Mouse (Mus musculus) CH12.LX (cell line): Measurements from ENCODE around the gene Man1a2. TPM values are rescaled to one million over a fixed set of nuclear protein-coding genes. Genes with fewer than 3 reads are reported as not detected.

Source experiments
- DNase-seq: peaks from one replicate; pipeline ENCODE4 v3.0.0-alpha.2; 2013; ENCODE audit errors: extremely low read depth
- H3K27ac ChIP-seq: 2 replicates; pipeline ENCODE4 v1.5.1; 2012; ENCODE audit warnings: low read depth, mild to moderate bottlenecking, control low read depth, moderate library complexity; ENCODE audit not compliant: insufficient read depth
- H3K27me3 ChIP-seq: replicated peaks from 2 replicates; pipeline ENCODE3; 2012; ENCODE audit warnings: inconsistent platforms
- H3K36me3 ChIP-seq, 2 experiments: replicated peaks in 1 of 2; 2 replicates each; pipeline versions ENCODE3 to v1.6.1; 2012; ENCODE audit warnings: inconsistent platforms in 1 of 2, low read length in 1 of 2, mild to moderate bottlenecking in 1 of 2, mixed read lengths in 1 of 2, moderate library complexity in 1 of 2; ENCODE audit not compliant: control insufficient read depth in 1 of 2, insufficient read depth in 1 of 2
- H3K4me1 ChIP-seq, 2 experiments: 2 replicates each; pipeline ENCODE4 v1.6.1; 2012; ENCODE audit warnings: inconsistent platforms in 1 of 2, moderate library complexity in 1 of 2; ENCODE audit not compliant: insufficient read depth in 2 of 2, control insufficient read depth in 1 of 2
- H3K4me2 ChIP-seq: 2 replicates; pipeline ENCODE4 v1.6.1; 2012; ENCODE audit warnings: low read depth, mild to moderate bottlenecking, control low read depth; ENCODE audit not compliant: poor library complexity, insufficient read depth, severe bottlenecking
- H3K4me3 ChIP-seq, 3 experiments: fragments of 150-350 bp in 1 of 3; sonication (generic) in 1 of 3; replicated peaks in 1 of 3; 2 replicates each; pipeline versions ENCODE3 to v1.5.1; 2011 to 2012; ENCODE audit warnings: low read depth in 2 of 3, low read length in 2 of 3, mild to moderate bottlenecking in 2 of 3, moderate library complexity in 2 of 3, control low read depth in 1 of 3, improper control_type of control experiment in 1 of 3, inconsistent platforms in 1 of 3, mixed read lengths in 1 of 3; ENCODE audit not compliant: poor library complexity in 1 of 3
- H3K79me2 ChIP-seq: replicated peaks from 2 replicates; pipeline ENCODE4 v1.6.1; 2012; ENCODE audit warnings: mild to moderate bottlenecking, moderate library complexity; ENCODE audit not compliant: control insufficient read depth, poor library complexity, insufficient read depth, severe bottlenecking; ENCODE audit errors: extremely low read depth
- H3K9ac ChIP-seq: 2 replicates; pipeline ENCODE4 v1.6.1; 2012; ENCODE audit warnings: low read depth, mild to moderate bottlenecking, control low read depth, moderate library complexity; ENCODE audit not compliant: insufficient read depth
- H3K9me3 ChIP-seq: replicated peaks from 2 replicates; pipeline ENCODE3; 2012; ENCODE audit warnings: low read length, inconsistent platforms, mixed read lengths
- BHLHE40 ChIP-seq: IDR thresholded peaks from 2 replicates; pipeline ENCODE4 v1.6.1; 2011; ENCODE audit warnings: mild to moderate bottlenecking, low read depth, low read length, improper control_type of control experiment
- CHD2 ChIP-seq: IDR thresholded peaks from 2 replicates; pipeline ENCODE4 v1.6.1; 2011; ENCODE audit warnings: low read length, improper control_type of control experiment
- CTCF ChIP-seq, 2 experiments: IDR thresholded peaks in 1 of 2; conservative IDR thresholded peaks in 1 of 2; 2 replicates each; pipeline ENCODE4 v1.5.1; 2011 to 2012; ENCODE audit warnings: low read depth in 2 of 2, low read length in 2 of 2, improper control_type of control experiment in 1 of 2, inconsistent platforms in 1 of 2, mild to moderate bottlenecking in 1 of 2, moderate library complexity in 1 of 2
- EP300 ChIP-seq: IDR thresholded peaks from 2 replicates; pipeline ENCODE4 v1.6.1; 2011; ENCODE audit warnings: low read length, improper control_type of control experiment
- ETS1 ChIP-seq: conservative IDR thresholded peaks from 2 replicates; pipeline ENCODE4 v1.6.1; 2012; ENCODE audit warnings: low read depth, mild to moderate bottlenecking, inconsistent platforms, low read length, improper control_type of control experiment, moderate library complexity
- HCFC1 ChIP-seq: IDR thresholded peaks from 2 replicates; pipeline ENCODE4 v1.6.1; 2012; ENCODE audit warnings: low read depth, mild to moderate bottlenecking, inconsistent platforms, low read length, improper control_type of control experiment
- IRF4 ChIP-seq: IDR thresholded peaks from 2 replicates; pipeline ENCODE4 v1.6.1; 2014; ENCODE audit warnings: low read depth, mild to moderate bottlenecking, inconsistent platforms, low read length, improper control_type of control experiment
- JUN ChIP-seq: IDR thresholded peaks from 2 replicates; pipeline ENCODE4 v1.6.1; 2011; ENCODE audit warnings: low read depth, mild to moderate bottlenecking, low read length, improper control_type of control experiment, moderate library complexity; ENCODE audit not compliant: insufficient read depth
- JUND ChIP-seq: conservative IDR thresholded peaks from 2 replicates; pipeline ENCODE4 v1.6.1; 2011; ENCODE audit warnings: low read depth, low read length, improper control_type of control experiment
- MAFK ChIP-seq: IDR thresholded peaks from 2 replicates; pipeline ENCODE4 v1.6.1; 2011; ENCODE audit warnings: low read length, improper control_type of control experiment; ENCODE audit not compliant: insufficient replicate concordance
- MAZ ChIP-seq: IDR thresholded peaks from 2 replicates; pipeline ENCODE4 v1.6.1; 2012; ENCODE audit warnings: low read depth, mild to moderate bottlenecking, inconsistent platforms, low read length, improper control_type of control experiment, moderate library complexity
- MXI1 ChIP-seq: IDR thresholded peaks from 2 replicates; pipeline ENCODE4 v1.6.1; 2011; ENCODE audit warnings: mild to moderate bottlenecking, low read depth, low read length, improper control_type of control experiment
- MYC ChIP-seq: IDR thresholded peaks from 2 replicates; pipeline ENCODE4 v1.6.1; 2011; ENCODE audit warnings: low read depth, mild to moderate bottlenecking, improper control_type of control experiment, low read length
- NELFE ChIP-seq: IDR thresholded peaks from 2 replicates; pipeline ENCODE4 v1.6.1; 2011; ENCODE audit warnings: low read depth, low read length, improper control_type of control experiment
- RAD21 ChIP-seq: IDR thresholded peaks from 2 replicates; pipeline ENCODE4 v1.6.1; 2011; ENCODE audit warnings: low read depth, mild to moderate bottlenecking, low read length, improper control_type of control experiment, moderate library complexity
- SIN3A ChIP-seq: IDR thresholded peaks from 2 replicates; pipeline ENCODE4 v1.6.1; 2012; ENCODE audit warnings: low read length, improper control_type of control experiment, inconsistent platforms
- TCF12 ChIP-seq: IDR thresholded peaks from 2 replicates; pipeline ENCODE4 v1.6.1; 2014; ENCODE audit warnings: low read depth, mild to moderate bottlenecking, inconsistent platforms, low read length, improper control_type of control experiment
- UBTF ChIP-seq: IDR thresholded peaks from 2 replicates; pipeline ENCODE4 v1.6.1; 2012; ENCODE audit warnings: low read depth, mild to moderate bottlenecking, inconsistent platforms, low read length, improper control_type of control experiment, moderate library complexity
- USF2 ChIP-seq: conservative IDR thresholded peaks from 2 replicates; pipeline ENCODE4 v1.6.1; 2011; ENCODE audit warnings: low read depth, low read length, improper control_type of control experiment
- ZC3H11A ChIP-seq: IDR thresholded peaks from 2 replicates; pipeline ENCODE4 v1.6.1; 2012; ENCODE audit warnings: low read depth, mild to moderate bottlenecking, inconsistent platforms, low read length, improper control_type of control experiment
- ZKSCAN1 ChIP-seq: IDR thresholded peaks from 2 replicates; pipeline ENCODE4 v1.6.1; 2012; ENCODE audit warnings: low read depth, inconsistent platforms, low read length, improper control_type of control experiment, borderline replicate concordance
- dilution Hi-C: fragments of 300-500 bp; cut with MboI; formaldehyde crosslinking; loops from 2 replicates; pipeline ENCODE4 v1.14.3; 2020; ENCODE audit warnings: low sequenced_read_pairs; ENCODE audit not compliant: extremely low pct_unique_long_range_greater_than_20kb, extremely low pct_ligation_motif_present
- in situ Hi-C: fragments of 300-500 bp; cut with MboI; formaldehyde crosslinking; loops from 3 replicates; pipeline ENCODE4 v1.14.3; 2019; ENCODE audit warnings: low sequenced_read_pairs, low pct_ligation_motif_present, low pct_unique_long_range_greater_than_20kb, mixed read lengths
- polyA plus RNA-seq: library from polyadenylated mRNA; unstranded; fragments of >175 nt; gene quantifications from 2 replicates; pipeline ENCODE4 v1.2.1, GENCODE M21; 2012; ENCODE audit warnings: low read depth; ENCODE audit not compliant: insufficient read length
- total RNA-seq, 2 experiments: library from RNA; depleted of rRNA; stranded (reverse); fragments of 300-350 nt in 1 of 2; fragments of >200 nt in 1 of 2; gene quantifications; 2 replicates each; pipeline ENCODE4 v1.2.3; 2012 to 2014

Gene Man1a2
- total and polyA plus RNA-seq, 3 experiments = 31.1 to 73.6 (median 53.5) TPM

DNA sequence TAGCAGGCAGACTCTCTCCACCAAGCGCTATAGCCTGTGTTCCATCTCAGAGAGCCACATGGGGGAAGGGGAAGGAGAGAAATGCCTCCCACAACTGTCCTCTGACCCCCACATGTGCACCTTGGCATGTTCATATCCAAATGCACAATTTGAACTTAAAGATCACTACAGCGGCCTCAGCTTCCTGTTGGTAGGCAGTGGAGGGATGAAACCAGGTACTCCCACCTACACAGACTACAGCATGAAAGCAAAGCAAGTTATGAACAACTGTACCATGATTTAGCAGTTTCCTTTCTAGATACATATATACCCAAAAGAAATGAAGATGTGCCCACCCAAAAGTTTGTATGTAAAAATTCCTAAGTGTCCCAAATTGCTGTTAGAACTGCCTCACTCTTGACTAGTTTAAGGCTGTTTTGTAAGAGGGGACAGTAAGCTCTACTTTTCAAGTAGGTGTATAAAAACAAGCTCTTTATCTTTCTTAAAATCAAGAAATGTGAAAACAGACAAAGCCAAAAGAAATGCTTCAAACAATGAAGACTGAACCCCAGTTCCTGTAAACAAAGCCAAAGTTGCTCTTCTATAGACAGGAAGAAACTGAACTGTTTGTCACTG lies 123.6 kb downstream of the Man1a2 start:
- in situ Hi-C loops = no loop called here
- Histone ChIP-seq H3K27me3 (no peaks in the 10 kb centered on the region), H3K4me3 (no peak overlapping the region), H3K79me2 (no peaks in the 10 kb centered on the region), H3K9me3 (no peaks in the 10 kb centered on the region), H3K4me1 (peaks cover 0 to 10% of the 10 kb centered on the region in 2 experiments; a peak in 1 of 4 replicates), H3K4me2 (no peak overlapping the region), H3K36me3 (peaks cover 22 to 32% of the 10 kb centered on the region in 2 experiments), H3K27ac (no peak overlapping the region), H3K9ac (no peak overlapping the region)
- dilution Hi-C loops = no loop called here
- TF ChIP-seq EP300 = no peak
- TF ChIP-seq JUND = no peak
- TF ChIP-seq MAFK = no peak
- TF ChIP-seq CHD2 = no peak
- TF ChIP-seq MAZ = no peak
- no peak for TF ChIP-seq BHLHE40
- no peak for TF ChIP-seq IRF4
- TF ChIP-seq MYC = no peak
- TF ChIP-seq TCF12 = no peak
- TF ChIP-seq RAD21 = no peak
- TF ChIP-seq MXI1 = no peak
- TF ChIP-seq ZC3H11A = no peak
- no peak for TF ChIP-seq HCFC1
- no peak for TF ChIP-seq ETS1
- no peak for TF ChIP-seq UBTF
- no peak for DNase-seq

DNA sequence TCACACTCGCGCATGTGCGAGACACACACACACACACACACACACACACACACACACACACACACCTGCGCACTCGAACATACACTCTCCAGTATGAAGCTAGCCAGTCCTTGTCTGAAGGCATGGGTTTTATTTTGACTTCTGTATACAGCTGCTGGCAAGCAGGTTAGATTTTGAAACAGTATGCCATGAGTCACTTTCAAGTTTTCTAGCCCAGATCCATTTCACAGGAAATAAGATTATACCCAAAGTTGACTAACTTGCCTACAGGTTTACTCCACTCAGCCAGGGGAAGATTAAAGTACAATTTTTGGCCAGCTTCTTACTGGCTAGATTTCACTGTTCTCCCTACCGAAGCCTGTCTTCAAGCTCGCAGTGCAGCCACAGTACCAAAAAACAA lies 125.9 kb downstream of the Man1a2 start:
- H3K9me3 ChIP-seq = no peaks in the 10 kb centered on the region
- no peak overlapping the region for H3K27ac ChIP-seq
- in situ Hi-C loops = loop anchor here (10.0 kb wide), 1 partner anchor 365 kb away; no protein-coding TSS in a partner anchor
- H3K4me2 ChIP-seq = no peak overlapping the region
- no peak for DNase-seq
- H3K4me1 ChIP-seq = peaks cover 0 to 24% of the 10 kb centered on the region in 2 experiments; a peak in 2 of 4 replicates
- H3K9ac ChIP-seq = no peak overlapping the region
- peaks cover 11 to 22% of the 10 kb centered on the region in 2 experiments for H3K36me3 ChIP-seq
- TF ChIP-seq MAFK = no peak
- no peak for TF ChIP-seq SIN3A
- no peak for TF ChIP-seq CTCF (conservative IDR thresholded peaks at IDR 0.05 in 1 of 2, IDR thresholded peaks at IDR 0.05 in 1 of 2; ENCODE audit: low read depth in 2 of 2, low read length in 2 of 2)
- TF ChIP-seq RAD21 = no peak
- no peak for TF ChIP-seq CHD2
- TF ChIP-seq NELFE = no peak
- TF ChIP-seq JUN = no peak
- no peak for TF ChIP-seq ZKSCAN1
- no peak for TF ChIP-seq USF2
- H3K4me3 ChIP-seq = no peak overlapping the region
- dilution Hi-C loops = no loop called here
- no peaks in the 10 kb centered on the region for H3K79me2 ChIP-seq
- H3K27me3 ChIP-seq = no peaks in the 10 kb centered on the region
